Mouse (Mus musculus) hindbrain, embryonic 16.5 days (tissue): ENCODE measurements around the gene Fbxo41. TPM values are rescaled to one million over a fixed set of nuclear protein-coding genes. Genes with fewer than 3 reads are reported as not detected.

ENCODE experiments used
- ATAC-seq: fragments of 200-750 bp; cut with Nextera tagmentation; 2 replicates; pipeline ENCODE4 v1.8.0; 2017; ENCODE audit warnings: moderate TSS enrichment, moderate library complexity
- H3K27ac ChIP-seq: fragments of 300-500 bp; sonication (generic); 2 replicates; pipeline ENCODE4 v1.5.1; 2014; ENCODE audit warnings: low read depth, mild to moderate bottlenecking, control low read depth, low read length, moderate library complexity
- H3K27me3 ChIP-seq: fragments of 300-500 bp; sonication (generic); replicated peaks from 2 replicates; pipeline ENCODE4 v1.6.1; 2014; ENCODE audit warnings: low read length; ENCODE audit not compliant: control insufficient read depth, insufficient read depth
- H3K36me3 ChIP-seq: fragments of 300-500 bp; sonication (generic); 2 replicates; pipeline ENCODE4 v1.6.1; 2014; ENCODE audit warnings: mild to moderate bottlenecking, low read length, moderate library complexity, mixed read lengths; ENCODE audit not compliant: control insufficient read depth, insufficient read depth
- H3K4me1 ChIP-seq: fragments of 300-500 bp; sonication (generic); 2 replicates; pipeline ENCODE4 v1.6.1; 2014; ENCODE audit warnings: low read depth, low read length; ENCODE audit not compliant: control insufficient read depth, insufficient read depth
- H3K4me2 ChIP-seq: fragments of 300-500 bp; sonication (generic); 2 replicates; pipeline ENCODE4 v1.6.1; 2014; ENCODE audit warnings: mild to moderate bottlenecking, low read length, control low read depth, moderate library complexity
- H3K4me3 ChIP-seq: fragments of 300-500 bp; sonication (generic); 2 replicates; pipeline ENCODE4 v1.5.1; 2014; ENCODE audit warnings: mild to moderate bottlenecking, low read length, control low read depth, moderate library complexity
- H3K9ac ChIP-seq: fragments of 300-500 bp; sonication (generic); 2 replicates; pipeline ENCODE4 v1.6.1; 2014; ENCODE audit warnings: low read depth, mild to moderate bottlenecking, control low read depth, low read length, moderate library complexity
- H3K9me3 ChIP-seq: fragments of 300-500 bp; sonication (generic); 2 replicates; pipeline ENCODE4 v1.6.1; 2014; ENCODE audit warnings: mild to moderate bottlenecking, low read length, moderate library complexity; ENCODE audit not compliant: control insufficient read depth
- WGBS: fragments of 180-500 bp; shearing (Covaris S2); extraction: QIAGEN DNeasy Blood & Tissue Kit; methylation state at CpG from one replicate; pipeline ENCODE4 v1.1.7; 2014; 5-methylcytosine and 5-hydroxymethylcytosine counted together
- polyA plus RNA-seq: library from polyadenylated mRNA; unstranded; fragments of >200 nt; fragmentation: Nextera tagmentation; extraction: Ambion mirVana; gene quantifications from 2 replicates; pipeline ENCODE4 v1.2.1, GENCODE M21; 2015

Gene Fbxo41
- polyA plus RNA-seq, 1 experiment from 2014 or later, result 10.3 TPM

DNA sequence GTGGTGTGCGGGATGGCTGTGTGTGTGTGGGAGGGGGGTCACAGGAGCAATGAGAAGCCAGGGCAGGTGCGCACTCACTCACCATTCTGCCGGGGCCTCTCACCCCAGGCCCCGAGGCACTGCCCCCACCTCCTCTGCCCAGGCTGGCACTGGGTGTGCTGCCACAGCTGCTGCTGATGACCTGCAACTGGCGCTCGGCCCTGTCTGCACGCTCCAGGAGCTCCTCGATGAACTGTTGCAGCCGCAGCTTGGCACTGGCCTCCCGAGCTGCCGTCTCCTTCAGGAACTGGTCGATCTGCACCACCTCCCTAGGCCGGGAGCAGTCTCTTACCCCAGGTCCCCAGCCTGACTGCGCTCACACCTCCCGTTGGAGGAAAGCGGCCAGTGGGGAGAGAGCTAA, 22.1 kb downstream of the Fbxo41 start:
- Histone ChIP-seq H3K36me3 (peaks cover 7% of the 10 kb centered on the region; the same call in 1 of the 2 replicates), H3K4me1 (peaks cover 12% of the 10 kb centered on the region), H3K9me3 (no peaks in the 10 kb centered on the region), H3K27ac (no peak overlapping the region), H3K9ac (no peak overlapping the region), H3K27me3 (peaks cover 17% of the 10 kb centered on the region), H3K4me3 (no peak overlapping the region), H3K4me2 (no peak overlapping the region)
- 56% methylated on average over 13 of the region's 16 CpGs for WGBS
- 0 out of 2 replicates have a peak, but pooled peaks have one; percentile 18 for ATAC-seq

DNA sequence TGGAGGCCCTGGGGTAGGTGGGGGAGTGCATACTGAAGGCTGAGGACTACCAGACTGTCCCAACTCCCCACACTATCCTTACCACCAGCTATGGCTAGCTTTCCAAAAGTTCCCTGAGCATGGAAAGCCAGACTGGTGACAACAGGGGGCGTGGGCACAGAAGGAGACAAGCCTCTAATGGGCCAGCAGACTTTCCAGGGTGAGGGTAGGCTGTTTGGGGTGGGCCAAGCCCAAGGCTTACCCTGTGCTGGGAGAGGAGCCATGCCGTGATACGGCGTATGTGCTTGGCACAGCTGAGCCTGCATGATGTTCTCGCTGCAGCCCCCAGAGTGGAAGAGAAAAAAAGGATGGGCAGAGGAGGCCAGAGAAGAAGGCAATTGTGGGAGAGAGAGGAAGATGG, 22.8 kb downstream of the Fbxo41 start:
- Histone ChIP-seq H3K36me3 (peaks cover 7% of the 10 kb centered on the region; the same call in 1 of the 2 replicates), H3K9ac (no peak overlapping the region), H3K9me3 (no peaks in the 10 kb centered on the region), H3K4me2 (no peak overlapping the region), H3K4me3 (no peak overlapping the region), H3K27me3 (peaks cover 11% of the 10 kb centered on the region), H3K4me1 (peaks cover 12% of the 10 kb centered on the region), H3K27ac (no peak overlapping the region)
- WGBS, result 78% methylated on average over 5 of the region's 5 CpGs
- no peak for ATAC-seq

DNA sequence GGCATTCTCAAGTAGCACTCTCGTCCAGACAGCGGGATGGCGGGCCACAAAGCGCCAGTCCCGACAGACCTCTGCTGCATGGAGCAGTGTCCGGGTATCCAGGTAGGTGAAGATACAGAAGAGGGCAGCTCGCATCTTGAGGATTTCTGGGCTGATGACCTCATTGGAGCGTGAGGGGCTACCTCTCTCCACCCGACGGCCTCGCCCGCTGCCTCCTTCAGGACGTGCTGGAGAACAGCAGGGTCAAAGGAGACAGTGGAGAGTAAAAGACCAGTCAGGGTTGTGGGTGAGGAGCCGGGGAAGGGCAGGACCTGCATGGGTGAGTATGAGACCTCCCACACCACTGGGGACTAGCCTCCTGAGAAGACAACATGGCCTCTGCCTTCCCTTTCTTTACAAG, 24.4 kb downstream of the Fbxo41 start:
- WGBS, result 35% methylated on average over 14 of the region's 14 CpGs
- ATAC-seq, result no peak
- Histone ChIP-seq H3K9me3 (no peaks in the 10 kb centered on the region), H3K9ac (no peak overlapping the region), H3K4me2 (no peak overlapping the region), H3K4me3 (no peak overlapping the region), H3K27ac (no peak overlapping the region), H3K27me3 (no peaks in the 10 kb centered on the region), H3K36me3 (peaks cover 7% of the 10 kb centered on the region; the same call in 1 of the 2 replicates), H3K4me1 (no peaks in the 10 kb centered on the region; the same call in 1 of the 2 replicates)

DNA sequence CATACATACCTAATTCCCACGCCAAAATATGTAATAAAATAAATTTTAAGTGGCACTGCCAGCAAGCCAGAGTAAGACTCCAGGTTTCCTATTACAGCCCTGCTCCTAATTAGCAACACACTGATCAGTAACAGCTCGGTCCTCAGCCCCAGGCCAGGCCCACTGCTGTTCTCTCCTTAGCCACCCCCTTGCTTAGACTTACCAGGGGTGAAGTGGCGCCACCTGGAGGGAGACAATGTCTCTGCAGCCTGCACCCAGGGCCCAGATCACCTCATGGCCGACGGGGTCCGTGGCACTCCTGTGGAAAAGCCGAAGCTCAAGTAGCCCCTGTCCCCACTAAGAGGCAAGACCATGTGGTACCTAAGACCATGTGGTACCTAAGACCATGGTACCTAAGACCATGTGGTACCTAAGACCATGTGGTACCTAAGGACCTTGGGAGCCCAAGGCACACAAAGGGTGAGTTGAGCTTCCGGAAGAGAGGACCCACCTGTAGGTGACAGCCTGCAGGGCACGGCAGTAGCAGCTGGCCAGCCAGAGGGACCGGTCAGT, 25.4 kb downstream of the Fbxo41 start:
- 42% methylated on average over 10 of the region's 10 CpGs for WGBS
- H3K4me2 ChIP-seq, result no peak overlapping the region
- H3K27me3 ChIP-seq, result no peaks in the 10 kb centered on the region
- H3K36me3 ChIP-seq, result peaks cover 15% of the 10 kb centered on the region
- H3K9me3 ChIP-seq, result no peaks in the 10 kb centered on the region
- ATAC-seq, result no peak
- H3K4me3 ChIP-seq, result no peak overlapping the region
- no peak overlapping the region for H3K9ac ChIP-seq
- no peak overlapping the region for H3K27ac ChIP-seq
- H3K4me1 ChIP-seq, result no peaks in the 10 kb centered on the region; the same call in 1 of the 2 replicates

DNA sequence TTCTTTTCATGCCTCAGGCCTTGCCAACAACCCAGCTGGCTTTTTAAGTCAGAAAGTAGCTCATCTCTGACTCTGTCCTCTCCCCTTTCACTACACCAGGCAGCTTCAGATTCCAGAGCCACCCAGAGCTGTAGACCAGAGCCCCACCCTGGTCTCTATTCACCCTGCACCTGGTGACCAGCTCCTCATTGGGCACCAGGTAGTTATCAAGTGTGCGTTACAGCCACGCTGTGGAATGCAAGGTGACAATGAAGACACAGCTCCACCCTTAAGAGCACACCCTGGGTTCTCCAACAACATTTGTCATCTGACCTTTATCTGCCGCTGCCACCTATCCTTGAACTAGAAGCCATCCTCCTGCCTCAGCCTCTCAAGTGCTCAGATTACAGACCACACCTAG, 27.2 kb downstream of the Fbxo41 start:
- no peak for ATAC-seq
- Histone ChIP-seq H3K4me1 (no peaks in the 10 kb centered on the region; the same call in 1 of the 2 replicates), H3K36me3 (peaks cover 24% of the 10 kb centered on the region), H3K4me2 (no peak overlapping the region), H3K27ac (no peak overlapping the region), H3K9me3 (no peaks in the 10 kb centered on the region), H3K9ac (no peak overlapping the region), H3K27me3 (no peaks in the 10 kb centered on the region), H3K4me3 (no peak overlapping the region)
- WGBS, result 91% methylated on average over 3 of the region's 3 CpGs

DNA sequence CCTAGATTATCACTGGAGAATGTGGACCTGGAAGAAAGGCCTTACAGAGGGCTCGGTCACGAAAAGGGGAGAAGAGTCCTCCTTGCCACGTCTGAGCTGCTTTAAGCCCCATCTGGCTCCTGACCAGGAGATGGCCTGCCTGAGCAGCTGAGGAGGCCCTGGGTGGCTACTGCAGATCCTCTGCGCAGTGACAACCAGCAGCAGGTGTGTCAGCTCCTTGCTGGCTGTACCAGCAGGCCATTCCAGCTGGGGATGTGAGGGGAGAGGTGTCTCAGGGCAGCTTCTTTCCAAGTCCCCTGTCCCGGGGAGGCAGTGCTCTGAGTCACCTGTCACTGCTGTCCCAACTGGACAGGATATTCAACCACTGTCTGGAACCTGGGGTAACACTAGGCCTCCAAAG, 30.3 kb downstream of the Fbxo41 start:
- H3K4me2 ChIP-seq, result no peak overlapping the region
- H3K9ac ChIP-seq, result no peak overlapping the region
- no peak overlapping the region for H3K27ac ChIP-seq
- no peak overlapping the region for H3K4me3 ChIP-seq
- ATAC-seq, result no peak
- H3K36me3 ChIP-seq, result peaks cover 32% of the 10 kb centered on the region
- H3K4me1 ChIP-seq, result no peaks in the 10 kb centered on the region
- H3K27me3 ChIP-seq, result no peaks in the 10 kb centered on the region
- WGBS, result 50% methylated on average over 5 of the region's 5 CpGs
- no peaks in the 10 kb centered on the region for H3K9me3 ChIP-seq

DNA sequence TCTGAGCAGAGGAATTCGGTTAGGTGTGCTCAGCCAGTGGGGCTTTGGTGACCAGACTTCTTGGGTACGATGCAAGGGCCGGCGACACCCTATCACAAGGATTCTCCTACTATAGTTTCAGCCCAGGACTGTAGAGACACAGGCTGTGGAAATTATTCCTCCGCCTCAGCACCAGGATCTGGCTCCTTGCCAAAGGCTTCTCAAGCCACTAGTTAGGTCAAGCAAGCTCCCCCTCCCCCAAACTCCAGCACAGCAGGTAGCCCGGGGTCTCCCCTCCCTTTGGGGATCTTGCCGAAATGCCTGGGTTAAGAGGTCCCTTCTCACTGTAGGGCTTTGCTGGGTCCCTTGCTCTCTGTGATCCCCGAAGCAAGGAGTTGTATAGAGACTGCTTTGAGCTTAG, 30.8 kb downstream of the Fbxo41 start:
- H3K4me3 ChIP-seq, result no peak overlapping the region

DNA sequence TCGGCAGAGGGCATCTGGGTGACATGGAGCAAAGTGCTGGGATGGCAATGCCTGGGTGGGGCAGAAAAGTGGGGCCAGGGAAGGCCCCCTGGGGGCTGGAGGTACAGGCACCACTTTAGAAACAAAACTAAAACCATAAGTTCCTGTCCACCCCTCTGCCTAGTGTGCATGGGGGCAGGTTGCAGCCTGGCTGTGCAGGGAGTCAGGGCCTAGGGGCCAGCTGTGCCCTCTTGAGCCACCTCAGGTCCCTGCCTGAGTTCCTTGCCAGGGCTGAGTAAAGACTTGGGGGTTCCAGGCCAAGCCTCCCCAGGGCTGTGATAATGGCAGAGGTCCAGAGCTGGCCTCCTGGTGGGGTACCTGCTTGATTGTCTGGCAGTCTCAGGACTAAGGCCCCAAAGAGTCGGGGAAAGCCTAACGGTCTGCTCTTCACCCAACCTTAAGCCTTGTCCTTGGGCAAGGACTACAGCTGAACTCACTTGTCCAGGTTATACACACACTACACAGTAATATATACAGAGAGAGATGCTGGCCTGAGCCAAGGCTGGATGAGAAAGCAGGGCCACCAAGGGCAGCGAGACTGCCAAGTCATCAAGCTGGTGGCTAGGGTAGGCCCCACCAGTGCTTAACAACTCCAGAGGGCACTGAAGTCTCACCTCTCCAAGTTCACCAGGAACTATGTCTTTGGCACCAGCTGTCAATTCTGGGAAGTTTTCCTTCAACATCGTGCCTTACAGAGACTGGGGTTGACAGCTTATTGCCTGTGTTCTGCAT, 32.9 kb downstream of the Fbxo41 start:
- Histone ChIP-seq H3K36me3 (peaks cover 45% of the 10 kb centered on the region), H3K27me3 (no peaks in the 10 kb centered on the region), H3K27ac (no peak overlapping the region), H3K4me1 (no peaks in the 10 kb centered on the region), H3K4me2 (no peak overlapping the region), H3K4me3 (no peak overlapping the region), H3K9ac (no peak overlapping the region), H3K9me3 (no peaks in the 10 kb centered on the region)
- ATAC-seq, result no peak
- 80% methylated on average over 5 of the region's 5 CpGs for WGBS

More for the DNA sequence above, 30.8 kb downstream of the Fbxo41 start:
- Histone ChIP-seq H3K4me2 (no peak overlapping the region), H3K4me1 (no peaks in the 10 kb centered on the region), H3K27ac (no peak overlapping the region), H3K36me3 (peaks cover 34% of the 10 kb centered on the region), H3K9ac (no peak overlapping the region), H3K9me3 (no peaks in the 10 kb centered on the region), H3K27me3 (no peaks in the 10 kb centered on the region)
- no peak for ATAC-seq
- 48% methylated on average over 8 of the region's 8 CpGs for WGBS

DNA sequence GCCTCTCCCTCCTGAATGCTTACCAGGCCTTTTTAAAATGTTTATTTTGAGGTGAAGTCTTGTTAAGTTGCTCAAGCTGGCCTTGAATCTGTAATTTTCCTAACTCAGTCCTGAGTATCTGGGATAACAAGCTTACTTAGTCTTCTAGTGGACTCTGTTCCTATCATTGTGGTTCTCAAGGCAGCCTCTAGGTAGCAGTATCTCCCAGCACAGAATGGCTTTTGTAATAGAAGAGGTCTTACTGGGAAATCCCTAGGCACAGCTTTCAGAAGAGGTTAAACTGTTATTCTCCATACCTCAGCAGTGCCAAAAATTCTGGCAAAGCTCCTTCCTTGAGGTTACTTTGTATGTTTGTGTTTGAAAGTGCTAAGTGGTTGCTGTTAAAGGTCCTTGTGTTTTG, 37.4 kb downstream of the Fbxo41 start:
- no peak overlapping the region for H3K4me3 ChIP-seq
- H3K27me3 ChIP-seq, result no peaks in the 10 kb centered on the region
- no peak for ATAC-seq
- no peaks in the 10 kb centered on the region for H3K9me3 ChIP-seq
- H3K9ac ChIP-seq, result no peak overlapping the region
- peaks cover 56% of the 10 kb centered on the region for H3K36me3 ChIP-seq
- no peaks in the 10 kb centered on the region for H3K4me1 ChIP-seq
- H3K4me2 ChIP-seq, result no peak overlapping the region
- H3K27ac ChIP-seq, result no peak overlapping the region
